Mouse (Mus musculus): ENCODE results near the gene Dxo.

Dxo gene

DNA sequence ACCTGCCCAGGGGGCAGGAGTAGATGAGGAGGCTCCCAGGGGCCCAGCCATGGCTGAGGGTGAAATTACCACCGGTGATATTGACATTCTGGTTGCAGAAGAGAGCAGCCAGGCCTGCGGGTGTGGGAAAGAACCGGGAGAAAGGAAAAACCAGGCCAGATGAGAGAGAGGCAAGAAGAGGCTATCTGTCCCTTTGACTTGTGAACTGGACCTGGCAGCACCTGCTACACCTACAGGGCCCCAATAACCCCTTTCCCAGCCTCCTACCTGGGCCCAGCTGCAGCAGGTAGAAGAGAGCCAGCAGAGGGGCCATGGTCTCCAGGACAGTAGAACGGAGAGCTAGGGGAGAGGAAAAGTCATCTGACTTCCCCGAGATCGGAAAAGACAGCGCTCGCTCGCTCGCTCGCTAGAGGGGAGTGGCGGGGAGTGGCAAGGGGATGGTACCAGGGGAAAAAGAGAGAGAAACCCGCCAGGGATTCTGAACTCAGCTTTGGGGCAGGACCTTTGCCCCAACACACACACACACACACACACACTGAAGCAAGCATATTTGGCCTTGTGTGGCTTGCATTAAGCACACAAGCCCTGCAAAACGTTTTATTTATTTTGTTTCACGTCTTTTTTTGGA is 45.0 kb downstream of the Dxo start, which contains the start of gene Gm20547:
Gm20547 (minus strand) TSS at position 360 of the 628 bp plus-strand sequence.
- DNase-seq, result no peak

DNA sequence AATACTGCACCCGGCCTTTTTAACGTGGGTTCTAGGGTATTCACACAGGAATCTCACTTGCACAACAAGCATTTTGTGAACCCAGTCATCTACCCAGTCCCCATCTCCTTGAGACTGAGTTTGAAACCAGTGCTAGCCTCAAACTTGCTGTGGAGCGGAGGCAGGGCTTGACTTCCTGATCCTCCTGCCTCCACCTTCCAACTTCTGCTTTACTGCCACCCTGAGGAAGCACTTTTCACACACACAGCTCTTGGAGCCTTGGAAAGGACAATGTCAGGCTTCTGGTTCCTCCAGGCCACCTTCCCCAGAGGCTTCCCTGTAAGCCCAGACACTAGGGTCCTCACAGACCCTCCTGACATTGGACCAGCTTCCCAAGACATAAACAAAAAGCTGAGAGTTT is 46.5 kb downstream of the Dxo start:
- no peak for DNase-seq

DNA sequence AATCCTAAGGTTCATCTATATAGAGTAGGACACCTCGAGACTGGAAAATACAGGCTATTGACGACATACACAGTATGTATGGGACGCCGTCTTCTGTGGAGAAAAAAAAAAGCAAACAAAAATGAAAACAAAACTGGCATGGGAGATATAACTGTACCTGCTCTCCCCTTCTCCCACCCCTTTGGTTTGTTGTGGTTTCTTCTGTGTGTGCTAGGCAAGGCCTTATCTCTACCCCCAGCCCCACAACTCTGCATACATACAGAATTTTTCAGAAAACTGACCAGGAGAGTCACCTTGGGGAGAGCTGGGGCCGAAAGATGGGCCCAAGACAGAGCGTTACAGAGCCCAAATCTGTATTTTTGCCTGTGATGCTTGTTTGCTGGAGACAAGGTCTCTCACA is 47.9 kb downstream of the Dxo start:
- DNase-seq, result no peak

DNA sequence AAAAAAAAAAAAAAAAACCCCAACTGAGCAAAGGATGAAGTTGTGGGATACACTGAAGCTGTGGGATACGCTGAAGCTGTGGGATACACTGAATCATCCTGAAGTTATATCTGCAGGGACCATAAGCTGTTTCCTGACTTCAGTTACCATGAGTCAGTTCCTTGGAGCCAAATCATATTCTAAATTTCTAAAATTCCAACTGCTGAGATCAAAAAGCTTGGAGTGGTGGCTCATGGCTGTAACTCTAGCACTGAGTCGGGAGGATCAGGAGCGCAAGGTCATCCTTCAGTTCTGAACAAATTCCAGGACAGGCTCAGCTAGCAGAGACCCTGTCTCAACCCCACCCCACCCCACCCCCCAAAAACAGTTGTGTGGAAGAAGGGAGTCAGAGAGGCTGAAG is 48.8 kb downstream of the Dxo start:
- DNase-seq, result no peak

DNA sequence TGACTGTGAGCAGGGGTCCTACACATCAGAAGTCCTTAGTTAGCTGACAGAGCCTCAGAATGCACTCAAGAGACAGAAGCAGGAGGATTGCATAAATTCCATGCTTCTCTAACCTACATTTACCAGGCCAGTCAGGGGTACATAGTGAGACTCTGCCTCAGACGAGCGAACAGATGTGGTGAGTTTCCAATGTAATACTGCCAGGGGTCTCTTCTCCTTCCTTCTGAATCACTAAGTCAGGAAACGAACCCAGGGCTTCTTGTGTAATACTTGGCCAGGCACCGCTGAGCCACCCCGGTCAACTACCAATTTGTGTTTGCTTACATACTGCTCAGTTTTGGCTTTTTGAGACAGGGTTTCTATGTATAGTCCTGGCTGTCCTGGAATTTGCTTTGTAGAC is 51.1 kb downstream of the Dxo start:
- DNase-seq, result no peak
